In genomic region chr3:135646622-135647021, GRCm38 (mm10) we compare ENCODE assay signal across 14 mouse cellular contexts.
"Had no signal": no experiment of that assay in that cellular context is flagged by ENCODE, and none has a peak within 500 bp of the region (broad histone marks: within the 10 kb centered on the region; RNA-seq: fewer than 3 reads in every experiment).

No protein-coding gene starts in this region.

- H3K4me3 ChIP-seq: layer of hippocampus, adult 2 months; limb, embryonic 13.5 days; liver, embryonic 15.5 days; midbrain, embryonic 12.5 days; neural tube, embryonic 15.5 days; stomach, embryonic 15.5 days had no signal

- H3K9ac ChIP-seq: limb, embryonic 13.5 days; liver, embryonic 15.5 days; midbrain, embryonic 12.5 days; neural tube, embryonic 15.5 days; stomach, embryonic 15.5 days had no signal

- ATAC-seq: lung, postnatal 0 days had no signal

- H3K27me3 ChIP-seq: limb, embryonic 13.5 days; liver, embryonic 15.5 days; midbrain, embryonic 12.5 days; neural tube, embryonic 15.5 days; stomach, embryonic 15.5 days had no signal

- H3K4me2 ChIP-seq: limb, embryonic 13.5 days; liver, embryonic 15.5 days; midbrain, embryonic 12.5 days; neural tube, embryonic 15.5 days; stomach, embryonic 15.5 days had no signal

- H3K4me1 ChIP-seq: midbrain, embryonic 12.5 days had no signal

- H3K27ac ChIP-seq: layer of hippocampus, adult 2 months; limb, embryonic 13.5 days; liver, embryonic 15.5 days; midbrain, embryonic 12.5 days; neural tube, embryonic 15.5 days; stomach, embryonic 15.5 days had no signal

- DNase-seq: kidney, postnatal 10 days; kidney, postnatal 4 days; left cerebral cortex, postnatal 4 days; lung, adult 2 months; lung, postnatal 36 days; thymus, adult 2 months; thymus, postnatal 25 days had no signal

- H3K9me3 ChIP-seq: limb, embryonic 13.5 days; liver, embryonic 15.5 days; midbrain, embryonic 12.5 days; neural tube, embryonic 15.5 days; stomach, embryonic 15.5 days had no signal
